Mouse (Mus musculus) CH12.LX (cell line): ENCODE data around the gene Awat1. TPM values are rescaled to one million over a fixed set of nuclear protein-coding genes. Genes with fewer than 3 reads are reported as not detected.

Experiments
- DNase-seq: peaks from one replicate; pipeline ENCODE4 v3.0.0-alpha.2; 2013; ENCODE audit errors: extremely low read depth
- H3K27ac ChIP-seq: 2 replicates; pipeline ENCODE4 v1.5.1; 2012; ENCODE audit warnings: low read depth, mild to moderate bottlenecking, control low read depth, moderate library complexity; ENCODE audit not compliant: insufficient read depth
- H3K27me3 ChIP-seq: replicated peaks from 2 replicates; pipeline ENCODE3; 2012; ENCODE audit warnings: inconsistent platforms
- H3K36me3 ChIP-seq, 2 experiments: replicated peaks in 1 of 2; 2 replicates each; pipeline versions ENCODE3 to v1.6.1; 2012; ENCODE audit warnings: inconsistent platforms in 1 of 2, low read length in 1 of 2, mild to moderate bottlenecking in 1 of 2, mixed read lengths in 1 of 2, moderate library complexity in 1 of 2; ENCODE audit not compliant: control insufficient read depth in 1 of 2, insufficient read depth in 1 of 2
- H3K4me1 ChIP-seq, 2 experiments: 2 replicates each; pipeline ENCODE4 v1.6.1; 2012; ENCODE audit warnings: inconsistent platforms in 1 of 2, moderate library complexity in 1 of 2; ENCODE audit not compliant: insufficient read depth in 2 of 2, control insufficient read depth in 1 of 2
- H3K4me2 ChIP-seq: 2 replicates; pipeline ENCODE4 v1.6.1; 2012; ENCODE audit warnings: low read depth, mild to moderate bottlenecking, control low read depth; ENCODE audit not compliant: poor library complexity, insufficient read depth, severe bottlenecking
- H3K4me3 ChIP-seq, 3 experiments: fragments of 150-350 bp in 1 of 3; sonication (generic) in 1 of 3; replicated peaks in 1 of 3; 2 replicates each; pipeline versions ENCODE3 to v1.5.1; 2011 to 2012; ENCODE audit warnings: low read depth in 2 of 3, low read length in 2 of 3, mild to moderate bottlenecking in 2 of 3, moderate library complexity in 2 of 3, control low read depth in 1 of 3, improper control_type of control experiment in 1 of 3, inconsistent platforms in 1 of 3, mixed read lengths in 1 of 3; ENCODE audit not compliant: poor library complexity in 1 of 3
- H3K79me2 ChIP-seq: replicated peaks from 2 replicates; pipeline ENCODE4 v1.6.1; 2012; ENCODE audit warnings: mild to moderate bottlenecking, moderate library complexity; ENCODE audit not compliant: control insufficient read depth, poor library complexity, insufficient read depth, severe bottlenecking; ENCODE audit errors: extremely low read depth
- H3K9ac ChIP-seq: 2 replicates; pipeline ENCODE4 v1.6.1; 2012; ENCODE audit warnings: low read depth, mild to moderate bottlenecking, control low read depth, moderate library complexity; ENCODE audit not compliant: insufficient read depth
- H3K9me3 ChIP-seq: replicated peaks from 2 replicates; pipeline ENCODE3; 2012; ENCODE audit warnings: low read length, inconsistent platforms, mixed read lengths
- CHD1 ChIP-seq: IDR thresholded peaks from 2 replicates; pipeline ENCODE4 v1.6.1; 2012; ENCODE audit warnings: low read depth, low read length, improper control_type of control experiment, inconsistent platforms
- E2F4 ChIP-seq: IDR thresholded peaks from 2 replicates; pipeline ENCODE4 v1.6.1; 2011; ENCODE audit warnings: low read depth, low read length, improper control_type of control experiment; ENCODE audit not compliant: insufficient replicate concordance
- ETS1 ChIP-seq: conservative IDR thresholded peaks from 2 replicates; pipeline ENCODE4 v1.6.1; 2012; ENCODE audit warnings: low read depth, mild to moderate bottlenecking, inconsistent platforms, low read length, improper control_type of control experiment, moderate library complexity
- GABPA ChIP-seq: IDR thresholded peaks from 2 replicates; pipeline ENCODE4 v1.6.1; 2012; ENCODE audit warnings: low read depth, low read length, improper control_type of control experiment, inconsistent platforms; ENCODE audit not compliant: insufficient replicate concordance
- HCFC1 ChIP-seq: IDR thresholded peaks from 2 replicates; pipeline ENCODE4 v1.6.1; 2012; ENCODE audit warnings: low read depth, mild to moderate bottlenecking, inconsistent platforms, low read length, improper control_type of control experiment
- KAT2A ChIP-seq: IDR thresholded peaks from 2 replicates; pipeline ENCODE4 v1.6.1; 2012; ENCODE audit warnings: low read length, improper control_type of control experiment, inconsistent platforms; ENCODE audit not compliant: insufficient replicate concordance
- MAFK ChIP-seq: IDR thresholded peaks from 2 replicates; pipeline ENCODE4 v1.6.1; 2011; ENCODE audit warnings: low read length, improper control_type of control experiment; ENCODE audit not compliant: insufficient replicate concordance
- MAX ChIP-seq: IDR thresholded peaks from 2 replicates; pipeline ENCODE4 v1.6.1; 2011; ENCODE audit warnings: low read length, improper control_type of control experiment
- MAZ ChIP-seq: IDR thresholded peaks from 2 replicates; pipeline ENCODE4 v1.6.1; 2012; ENCODE audit warnings: low read depth, mild to moderate bottlenecking, inconsistent platforms, low read length, improper control_type of control experiment, moderate library complexity
- MEF2A ChIP-seq: IDR thresholded peaks from 2 replicates; pipeline ENCODE4 v1.6.1; 2014; ENCODE audit warnings: low read depth, mild to moderate bottlenecking, inconsistent platforms, low read length, improper control_type of control experiment, borderline replicate concordance
- MYC ChIP-seq: IDR thresholded peaks from 2 replicates; pipeline ENCODE4 v1.6.1; 2011; ENCODE audit warnings: low read depth, mild to moderate bottlenecking, improper control_type of control experiment, low read length
- NELFE ChIP-seq: IDR thresholded peaks from 2 replicates; pipeline ENCODE4 v1.6.1; 2011; ENCODE audit warnings: low read depth, low read length, improper control_type of control experiment
- NRF1 ChIP-seq: IDR thresholded peaks from 2 replicates; pipeline ENCODE4 v1.6.1; 2014; ENCODE audit warnings: low read depth, mild to moderate bottlenecking, inconsistent platforms, low read length, improper control_type of control experiment, moderate library complexity
- PAX5 ChIP-seq: IDR thresholded peaks from 2 replicates; pipeline ENCODE4 v1.6.1; 2012; ENCODE audit warnings: low read length, inconsistent platforms, mixed read lengths
- POLR2A ChIP-seq: IDR thresholded peaks from 2 replicates; pipeline ENCODE4 v1.6.1; 2011; ENCODE audit warnings: low read depth, mild to moderate bottlenecking, improper control_type of control experiment, low read length
- RAD21 ChIP-seq: IDR thresholded peaks from 2 replicates; pipeline ENCODE4 v1.6.1; 2011; ENCODE audit warnings: low read depth, mild to moderate bottlenecking, low read length, improper control_type of control experiment, moderate library complexity
- RCOR1 ChIP-seq: conservative IDR thresholded peaks from 2 replicates; pipeline ENCODE4 v1.6.1; 2012; ENCODE audit warnings: low read depth, mild to moderate bottlenecking, inconsistent platforms, low read length, improper control_type of control experiment
- SIN3A ChIP-seq: IDR thresholded peaks from 2 replicates; pipeline ENCODE4 v1.6.1; 2012; ENCODE audit warnings: low read length, improper control_type of control experiment, inconsistent platforms
- SMC3 ChIP-seq: IDR thresholded peaks from 2 replicates; pipeline ENCODE4 v1.6.1; 2011; ENCODE audit warnings: low read depth, low read length, improper control_type of control experiment
- TBP ChIP-seq: conservative IDR thresholded peaks from 2 replicates; pipeline ENCODE4 v1.6.1; 2011; ENCODE audit warnings: low read depth, low read length, improper control_type of control experiment
- USF2 ChIP-seq: conservative IDR thresholded peaks from 2 replicates; pipeline ENCODE4 v1.6.1; 2011; ENCODE audit warnings: low read depth, low read length, improper control_type of control experiment
- ZKSCAN1 ChIP-seq: IDR thresholded peaks from 2 replicates; pipeline ENCODE4 v1.6.1; 2012; ENCODE audit warnings: low read depth, inconsistent platforms, low read length, improper control_type of control experiment, borderline replicate concordance
- ZMIZ1 ChIP-seq: IDR thresholded peaks from 2 replicates; pipeline ENCODE4 v1.6.1; 2012; ENCODE audit warnings: low read depth, mild to moderate bottlenecking, inconsistent platforms, low read length, improper control_type of control experiment
- ZNF384 ChIP-seq: IDR thresholded peaks from 2 replicates; pipeline ENCODE4 v1.6.1; 2012; ENCODE audit warnings: low read depth, low read length, improper control_type of control experiment, inconsistent platforms
- dilution Hi-C: fragments of 300-500 bp; cut with MboI; formaldehyde crosslinking; loops from 2 replicates; pipeline ENCODE4 v1.14.3; 2020; ENCODE audit warnings: low sequenced_read_pairs; ENCODE audit not compliant: extremely low pct_unique_long_range_greater_than_20kb, extremely low pct_ligation_motif_present
- in situ Hi-C: fragments of 300-500 bp; cut with MboI; formaldehyde crosslinking; loops from 3 replicates; pipeline ENCODE4 v1.14.3; 2019; ENCODE audit warnings: low sequenced_read_pairs, low pct_ligation_motif_present, low pct_unique_long_range_greater_than_20kb, mixed read lengths
- polyA plus RNA-seq: library from polyadenylated mRNA; unstranded; fragments of >175 nt; gene quantifications from 2 replicates; pipeline ENCODE4 v1.2.1, GENCODE M21; 2012; ENCODE audit warnings: low read depth; ENCODE audit not compliant: insufficient read length
- total RNA-seq, 2 experiments: library from RNA; depleted of rRNA; stranded (reverse); fragments of 300-350 nt in 1 of 2; fragments of >200 nt in 1 of 2; gene quantifications; 2 replicates each; pipeline ENCODE4 v1.2.3; 2012 to 2014

Awat1 gene
- total and polyA plus RNA-seq, 3 experiments: not detected

- TF ChIP-seq RAD21: no peak
- TF ChIP-seq PAX5: no peak
- TF ChIP-seq GABPA: no peak
- no peak for TF ChIP-seq RCOR1
- no peak for TF ChIP-seq NRF1
- TF ChIP-seq MAZ: no peak
- TF ChIP-seq SIN3A: no peak
- no peak for TF ChIP-seq ZMIZ1
- TF ChIP-seq SMC3: no peak
- TF ChIP-seq MYC: no peak
- dilution Hi-C loops (no loop called here), in situ Hi-C loops (no loop called here)
- no peaks in the 10 kb centered on the region for H3K4me1 ChIP-seq
- H3K27me3 ChIP-seq: no peaks in the 10 kb centered on the region
- no peak overlapping the region for H3K4me3 ChIP-seq
- no peaks in the 10 kb centered on the region for H3K9me3 ChIP-seq
- no peaks in the 10 kb centered on the region for H3K79me2 ChIP-seq
- no peak for DNase-seq
- H3K36me3 ChIP-seq: no peaks in the 10 kb centered on the region
- no peak overlapping the region for H3K9ac ChIP-seq
- H3K27ac ChIP-seq: no peak overlapping the region
- no peak overlapping the region for H3K4me2 ChIP-seq
Observed at GRCm38 (mm10) chrX:100565696-100566095, 6.4 kb upstream of the Awat1 start.

DNA sequence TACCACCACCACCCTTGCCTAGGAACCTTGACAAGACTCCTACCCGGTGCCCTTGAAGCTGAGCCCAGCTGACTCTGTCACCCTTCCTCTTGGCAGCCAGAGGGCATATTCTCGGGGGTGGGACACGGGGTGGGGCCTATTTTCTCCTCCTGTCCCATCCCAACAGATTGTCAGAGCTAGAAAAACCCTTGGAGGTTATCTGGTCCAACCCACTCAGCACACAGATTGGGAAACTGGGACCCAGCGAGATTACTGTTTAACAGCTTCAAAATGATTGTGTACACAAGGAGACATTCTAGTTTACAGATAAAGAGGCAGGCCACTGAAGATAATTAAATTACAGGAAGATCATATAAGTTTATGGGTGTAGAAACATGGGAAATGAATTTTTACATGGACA is 22.7 kb downstream of the Awat1 start, which contains the start of gene P2ry4:
TSS of gene P2ry4 (minus strand) at position 79 of the 400 bp plus-strand sequence.
- TF ChIP-seq ETS1 (no peak), KAT2A (no peak), TBP (no peak), POLR2A (no peak), MEF2A (no peak), NRF1 (no peak), USF2 (no peak), ZNF384 (no peak), HCFC1 (no peak), ZMIZ1 (no peak), SIN3A (no peak), MAFK (no peak), CHD1 (no peak), E2F4 (no peak), MAX (no peak), ZKSCAN1 (no peak), NELFE (no peak), RCOR1 (no peak), MYC (no peak), RAD21 (no peak)
- Histone ChIP-seq H3K36me3 (no peaks in the 10 kb centered on the region), H3K4me3 (no peak within 1 kb of the TSS), H3K27me3 (no peaks in the 10 kb centered on the region), H3K9ac (no peak within 1 kb of the TSS), H3K79me2 (no peaks in the 10 kb centered on the region), H3K4me1 (no peaks in the 10 kb centered on the region), H3K27ac (no peak within 1 kb of the TSS), H3K9me3 (no peaks in the 10 kb centered on the region), H3K4me2 (no peak within 1 kb of the TSS)
- DNase-seq: no peak
- in situ Hi-C loops: no loop called here
- dilution Hi-C loops: no loop called here
